Mouse (Mus musculus): ENCODE measurements around the gene Calm4.

The Calm4 gene

GRCm38 (mm10) chr13:3856252-3856651 lies 18.7 kb downstream of the Calm4 start:
- DNase-seq (ENCODE audit: low spot score in 2 of 2): no peak

- DNase-seq (ENCODE audit: low spot score in 2 of 2): no peak
Observed at GRCm38 (mm10) chr13:3861251-3861650, 23.7 kb downstream of the Calm4 start.

- DNase-seq (ENCODE audit: low spot score in 2 of 2): no peak
Observed at GRCm38 (mm10) chr13:3862325-3862724, 24.8 kb downstream of the Calm4 start.

- DNase-seq (ENCODE audit: low spot score in 2 of 2): no peak
Observed at GRCm38 (mm10) chr13:3862922-3863580, 25.5 kb downstream of the Calm4 start.

GRCm38 (mm10) chr13:3865648-3866354 lies 28.2 kb downstream of the Calm4 start:
- DNase-seq (ENCODE audit: low spot score in 2 of 2): no peak

GRCm38 (mm10) chr13:3866355-3867052 lies 28.9 kb downstream of the Calm4 start:
- DNase-seq (ENCODE audit: low spot score in 2 of 2): no peak

- no peak for DNase-seq (ENCODE audit: low spot score in 2 of 2)
Observed at GRCm38 (mm10) chr13:3867158-3867557, 29.6 kb downstream of the Calm4 start.

GRCm38 (mm10) chr13:3869901-3870300 lies 32.3 kb downstream of the Calm4 start:
- no peak for DNase-seq (ENCODE audit: low spot score in 2 of 2)

- DNase-seq (ENCODE audit: low spot score in 2 of 2): no peak
Observed at GRCm38 (mm10) chr13:3872832-3873231, 35.3 kb downstream of the Calm4 start.

GRCm38 (mm10) chr13:3876448-3876847 lies 38.9 kb downstream of the Calm4 start:
- no peak for DNase-seq (ENCODE audit: low spot score in 2 of 2)

- no peak for DNase-seq (ENCODE audit: low spot score in 2 of 2)
Observed at GRCm38 (mm10) chr13:3877185-3877584, 39.6 kb downstream of the Calm4 start.

GRCm38 (mm10) chr13:3877679-3878220 lies 40.2 kb downstream of the Calm4 start:
- DNase-seq (ENCODE audit: low spot score in 2 of 2): no peak

- DNase-seq (ENCODE audit: low spot score in 2 of 2): no peak
Observed at GRCm38 (mm10) chr13:3886663-3887062, 49.1 kb downstream of the Calm4 start.
